Mouse (Mus musculus): ENCODE data around the gene Bmp3.

Bmp3 gene

GRCm38 (mm10) chr5:98902339-98902738 lies 48.1 kb downstream of the Bmp3 start:
- ATAC-seq (ENCODE audit: low TSS enrichment): peak; percentile 99

- no peak for ATAC-seq (ENCODE audit: low TSS enrichment)
Observed at GRCm38 (mm10) chr5:98918716-98919115, 64.5 kb downstream of the Bmp3 start.

- ATAC-seq (ENCODE audit: low TSS enrichment): no peak
Observed at GRCm38 (mm10) chr5:98921608-98922007, 67.4 kb downstream of the Bmp3 start.

GRCm38 (mm10) chr5:98922921-98923320 lies 68.7 kb downstream of the Bmp3 start:
- ATAC-seq (ENCODE audit: low TSS enrichment): no peak

Data from frontal cortex, adult (tissue).